Mouse (Mus musculus): ENCODE measurements at regions not wholly inside any gene's neighbourhood (a gene's known extent, or its start where the extent isn't known, plus 50 kb on each side); places are given as distances from the start of the nearest gene placed in this dataset.

DNA sequence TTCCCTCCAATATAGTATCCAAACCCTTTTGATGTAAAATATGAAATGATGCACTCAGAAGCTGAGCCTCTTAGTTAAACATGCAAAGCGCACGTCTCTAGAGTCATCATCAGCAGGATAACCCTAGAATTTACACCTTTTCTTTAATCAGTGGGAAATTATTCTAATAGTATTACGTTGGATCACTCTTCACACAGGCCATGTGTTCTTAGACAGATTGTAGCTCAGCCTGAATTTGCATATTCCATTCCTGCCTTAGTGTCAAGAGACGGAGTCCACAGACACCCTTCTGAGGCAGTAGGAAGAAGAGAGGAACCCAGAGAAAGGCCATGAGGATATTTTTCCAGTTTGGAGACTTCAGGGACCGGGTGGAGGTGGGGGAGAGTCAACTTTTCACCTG lies 125.0 kb downstream of the Gm45692 start:
- Histone ChIP-seq H3K27me3 (ENCODE audit: insufficient read depth, low read length) (no peaks in the 10 kb centered on the region), H3K9me3 (ENCODE audit: low read length) (no peaks in the 10 kb centered on the region), H3K9ac (replicated peaks) (no peak overlapping the region), H3K4me2 (ENCODE audit: low read depth, low read length) (no peak overlapping the region), H3K27ac (ENCODE audit: low read depth) (no peak overlapping the region), H3K4me1 (ENCODE audit: insufficient read depth) (no peaks in the 10 kb centered on the region), H3K4me3 (ENCODE audit: low read depth, low read length) (no peak overlapping the region), H3K36me3 (replicated peaks; ENCODE audit: insufficient read depth, low read length) (no peaks in the 10 kb centered on the region)
- WGBS (ENCODE audit: insufficient replicate concordance) = 70% methylated on average over 5 of the region's 5 CpGs
- DNase-seq = no peak
- no peak for ATAC-seq
- no peak for TF ChIP-seq EP300 (IDR thresholded peaks at IDR 0.05; ENCODE audit: low read depth)
- no peak for TF ChIP-seq CTCF (IDR thresholded peaks at IDR 0.05; ENCODE audit: low read depth)

DNA sequence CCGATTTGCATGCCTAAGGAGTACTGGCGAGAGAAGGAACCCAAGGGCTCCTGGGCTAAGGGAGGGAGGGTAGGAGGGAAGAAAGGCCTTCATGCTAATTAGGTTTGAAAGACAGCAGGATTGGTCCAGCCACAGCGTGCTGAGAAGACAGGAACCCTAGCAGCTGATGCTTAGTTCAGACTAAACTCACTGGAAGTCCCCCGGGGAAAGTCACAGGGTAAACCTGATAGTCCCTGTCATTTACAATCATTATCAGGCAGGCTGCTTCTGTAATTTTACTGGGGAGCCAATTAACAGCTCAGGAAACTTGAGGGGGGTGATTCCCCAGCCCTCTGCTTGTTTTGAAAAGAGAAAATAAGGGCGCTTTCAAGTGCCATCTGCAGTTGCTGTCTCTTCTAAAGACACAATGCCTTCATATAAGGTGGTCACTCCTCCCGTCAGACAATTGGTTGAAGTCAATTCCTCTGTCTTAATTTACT lies 135.9 kb downstream of the Gm45692 start:
- no peak overlapping the region for H3K27ac ChIP-seq (ENCODE audit: low read depth)
- no peaks in the 10 kb centered on the region for H3K27me3 ChIP-seq (ENCODE audit: insufficient read depth, low read length)
- ATAC-seq (no peak), DNase-seq (no peak)
- TF ChIP-seq EP300 (IDR thresholded peaks at IDR 0.05; ENCODE audit: low read depth) (no peak), CTCF (IDR thresholded peaks at IDR 0.05; ENCODE audit: low read depth) (no peak)
- H3K4me1 ChIP-seq (ENCODE audit: insufficient read depth) = no peaks in the 10 kb centered on the region
- H3K4me3 ChIP-seq (ENCODE audit: low read depth, low read length) = no peak overlapping the region
- no peak overlapping the region for H3K4me2 ChIP-seq (ENCODE audit: low read depth, low read length)
- no peak overlapping the region for H3K9ac ChIP-seq (replicated peaks)
- H3K9me3 ChIP-seq (ENCODE audit: low read length) = peaks cover 8% of the 10 kb centered on the region; the same call in 1 of the 2 replicates
- no peaks in the 10 kb centered on the region for H3K36me3 ChIP-seq (replicated peaks; ENCODE audit: insufficient read depth, low read length)
- 41% methylated on average over 6 of the region's 6 CpGs for WGBS (ENCODE audit: insufficient replicate concordance)

DNA sequence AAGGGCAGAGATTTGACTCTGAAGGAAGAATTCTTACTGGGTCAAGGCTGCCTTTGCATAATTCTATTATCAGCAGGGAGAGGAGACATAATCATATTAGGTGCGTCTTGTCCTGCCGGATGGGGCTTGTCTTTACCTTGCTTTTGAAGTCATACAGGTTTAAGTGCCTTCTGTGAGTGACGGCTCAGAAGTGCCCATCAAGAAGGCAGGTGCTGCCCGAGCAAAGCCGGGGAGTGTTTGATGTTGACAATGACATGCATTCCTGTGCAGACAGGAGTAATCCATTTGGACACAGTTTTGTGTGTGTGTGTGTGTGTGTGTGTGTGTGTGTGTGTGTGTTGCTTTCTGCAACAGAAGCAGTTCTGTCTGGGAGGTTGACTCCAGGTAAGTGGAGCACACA lies 141.0 kb downstream of the Gm45692 start:
- no peak overlapping the region for H3K4me2 ChIP-seq (ENCODE audit: low read depth, low read length)
- TF ChIP-seq CTCF (IDR thresholded peaks at IDR 0.05; ENCODE audit: low read depth) = no peak
- no peak for ATAC-seq
- H3K9ac ChIP-seq (replicated peaks) = no peak overlapping the region
- H3K4me1 ChIP-seq (ENCODE audit: insufficient read depth) = no peaks in the 10 kb centered on the region
- no peaks in the 10 kb centered on the region for H3K36me3 ChIP-seq (replicated peaks; ENCODE audit: insufficient read depth, low read length)
- H3K9me3 ChIP-seq (ENCODE audit: low read length) = no peaks in the 10 kb centered on the region
- no peaks in the 10 kb centered on the region for H3K27me3 ChIP-seq (ENCODE audit: insufficient read depth, low read length)
- no peak for DNase-seq
- H3K4me3 ChIP-seq (ENCODE audit: low read depth, low read length) = no peak overlapping the region
- no peak overlapping the region for H3K27ac ChIP-seq (ENCODE audit: low read depth)
- WGBS (ENCODE audit: insufficient replicate concordance) = 51% methylated on average over 5 of the region's 5 CpGs

DNA sequence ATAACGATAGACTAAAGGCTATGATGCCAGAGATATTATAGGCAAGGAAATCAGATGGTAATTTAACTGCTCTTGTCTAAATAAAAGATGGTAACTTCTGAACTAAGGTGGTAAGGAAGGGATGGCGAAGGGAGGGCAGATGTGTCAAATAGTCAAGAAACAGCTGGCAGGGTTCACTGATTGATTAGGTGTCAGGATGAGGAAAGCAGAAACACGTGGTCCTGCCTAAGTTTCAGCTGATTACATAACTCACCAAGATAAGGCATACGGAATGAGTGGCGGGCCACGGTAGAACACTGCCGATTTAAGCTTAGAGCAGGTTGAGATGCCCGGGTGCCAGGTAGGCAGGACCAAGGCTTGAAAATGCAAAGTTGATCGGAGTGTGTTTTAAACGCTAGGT lies 143.2 kb downstream of the Gm45692 start:
- no peaks in the 10 kb centered on the region for H3K9me3 ChIP-seq (ENCODE audit: low read length)
- no peaks in the 10 kb centered on the region for H3K27me3 ChIP-seq (ENCODE audit: insufficient read depth, low read length)
- H3K4me1 ChIP-seq (ENCODE audit: insufficient read depth) = no peaks in the 10 kb centered on the region
- no peak overlapping the region for H3K27ac ChIP-seq (ENCODE audit: low read depth)
- DNase-seq (no peak), ATAC-seq (no peak)
- no peak overlapping the region for H3K9ac ChIP-seq (replicated peaks)
- H3K4me3 ChIP-seq (ENCODE audit: low read depth, low read length) = no peak overlapping the region
- no peak overlapping the region for H3K4me2 ChIP-seq (ENCODE audit: low read depth, low read length)
- TF ChIP-seq CTCF (IDR thresholded peaks at IDR 0.05; ENCODE audit: low read depth) (no peak), EP300 (IDR thresholded peaks at IDR 0.05; ENCODE audit: low read depth) (no peak)
- WGBS (ENCODE audit: insufficient replicate concordance) = 66% methylated on average over 10 of the region's 10 CpGs
- no peaks in the 10 kb centered on the region for H3K36me3 ChIP-seq (replicated peaks; ENCODE audit: insufficient read depth, low read length)

DNA sequence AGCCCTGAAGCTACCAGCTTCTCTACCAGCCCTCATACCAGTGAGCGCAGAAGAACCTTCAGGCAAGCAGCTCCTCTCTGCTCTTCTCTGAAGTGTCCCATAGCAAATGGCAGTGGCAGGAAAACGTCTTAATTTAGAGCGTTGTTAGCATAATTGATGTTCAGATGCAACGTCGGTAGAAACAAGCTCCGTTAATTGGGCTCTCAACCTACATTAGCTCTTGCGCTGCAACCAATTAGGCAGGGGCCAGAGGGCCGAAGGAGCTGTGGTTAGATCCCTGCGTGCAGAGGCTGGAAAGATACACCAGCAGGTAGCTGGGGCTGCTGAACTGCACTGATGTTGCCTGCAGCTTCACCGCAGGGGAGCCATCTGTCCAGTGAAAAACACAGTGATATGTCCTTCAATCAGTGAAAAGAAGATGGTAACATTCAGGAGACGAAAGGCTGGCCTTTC lies 145.6 kb downstream of the Gm45692 start:
- no peak for ATAC-seq
- 66% methylated on average over 11 of the region's 11 CpGs for WGBS (ENCODE audit: insufficient replicate concordance)
- TF ChIP-seq CTCF (IDR thresholded peaks at IDR 0.05; ENCODE audit: low read depth) = no peak
- Histone ChIP-seq H3K4me1 (ENCODE audit: insufficient read depth) (no peaks in the 10 kb centered on the region), H3K27me3 (ENCODE audit: insufficient read depth, low read length) (no peaks in the 10 kb centered on the region), H3K9ac (replicated peaks) (no peak overlapping the region), H3K9me3 (ENCODE audit: low read length) (no peaks in the 10 kb centered on the region), H3K27ac (ENCODE audit: low read depth) (no peak overlapping the region), H3K4me3 (ENCODE audit: low read depth, low read length) (no peak overlapping the region), H3K4me2 (ENCODE audit: low read depth, low read length) (no peak overlapping the region), H3K36me3 (replicated peaks; ENCODE audit: insufficient read depth, low read length) (no peaks in the 10 kb centered on the region)
- DNase-seq = no peak

DNA sequence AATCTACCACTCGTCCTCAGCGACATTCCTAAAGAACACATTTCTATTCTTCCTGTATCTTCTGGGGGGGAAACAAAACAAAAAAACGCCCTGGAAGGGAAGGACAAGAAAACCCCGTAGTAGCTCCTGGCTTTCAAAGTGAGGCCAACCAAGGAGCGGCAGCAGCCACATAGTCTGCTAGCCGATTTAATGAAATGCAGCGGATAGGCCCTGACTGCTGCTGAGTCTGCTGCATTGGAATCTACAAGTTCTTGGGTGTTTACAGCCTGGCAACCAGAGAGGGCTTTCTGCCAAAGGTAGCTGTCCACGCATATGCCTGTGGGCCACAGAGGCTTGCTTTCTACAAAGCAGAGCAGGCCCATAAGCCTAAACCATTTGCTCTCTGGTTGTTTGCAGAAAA lies 146.0 kb downstream of the Gm45692 start:
- H3K9me3 ChIP-seq (ENCODE audit: low read length) = no peaks in the 10 kb centered on the region
- no peaks in the 10 kb centered on the region for H3K27me3 ChIP-seq (ENCODE audit: insufficient read depth, low read length)
- no peak overlapping the region for H3K27ac ChIP-seq (ENCODE audit: low read depth)
- H3K4me3 ChIP-seq (ENCODE audit: low read depth, low read length) = no peak overlapping the region
- no peak overlapping the region for H3K9ac ChIP-seq (replicated peaks)
- no peak for DNase-seq
- no peak for TF ChIP-seq EP300 (IDR thresholded peaks at IDR 0.05; ENCODE audit: low read depth)
- no peak for TF ChIP-seq CTCF (IDR thresholded peaks at IDR 0.05; ENCODE audit: low read depth)
- H3K4me1 ChIP-seq (ENCODE audit: insufficient read depth) = no peaks in the 10 kb centered on the region
- ATAC-seq = no peak
- 68% methylated on average over 8 of the region's 8 CpGs for WGBS (ENCODE audit: insufficient replicate concordance)
- H3K36me3 ChIP-seq (replicated peaks; ENCODE audit: insufficient read depth, low read length) = no peaks in the 10 kb centered on the region
- no peak overlapping the region for H3K4me2 ChIP-seq (ENCODE audit: low read depth, low read length)

DNA sequence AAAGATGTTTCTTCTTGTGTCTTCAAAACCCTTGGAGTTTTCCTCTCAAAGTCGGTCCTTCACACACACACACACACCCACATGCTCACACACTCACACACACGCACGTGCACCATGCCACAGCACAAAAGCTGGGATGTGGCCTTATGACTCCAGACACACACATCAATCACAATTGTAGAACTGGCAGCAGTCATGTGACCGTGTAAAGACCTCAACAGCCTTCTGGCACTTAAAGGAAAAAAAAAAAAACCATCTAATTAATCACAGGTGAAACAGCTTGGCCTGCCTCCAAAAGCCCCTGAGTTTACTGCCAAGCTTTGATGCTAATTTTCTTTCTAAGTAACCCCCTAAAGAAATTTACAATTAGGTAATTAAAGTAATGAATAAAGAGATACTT lies 147.1 kb downstream of the Gm45692 start:
- TF ChIP-seq CTCF (IDR thresholded peaks at IDR 0.05; ENCODE audit: low read depth) (no peak), EP300 (IDR thresholded peaks at IDR 0.05; ENCODE audit: low read depth) (no peak)
- Histone ChIP-seq H3K9ac (replicated peaks) (no peak overlapping the region), H3K36me3 (replicated peaks; ENCODE audit: insufficient read depth, low read length) (no peaks in the 10 kb centered on the region), H3K4me2 (ENCODE audit: low read depth, low read length) (no peak overlapping the region), H3K27ac (ENCODE audit: low read depth) (no peak overlapping the region), H3K9me3 (ENCODE audit: low read length) (no peaks in the 10 kb centered on the region), H3K27me3 (ENCODE audit: insufficient read depth, low read length) (no peaks in the 10 kb centered on the region), H3K4me3 (ENCODE audit: low read depth, low read length) (no peak overlapping the region), H3K4me1 (ENCODE audit: insufficient read depth) (no peaks in the 10 kb centered on the region)
- WGBS (ENCODE audit: insufficient replicate concordance) = 68% methylated on average over 4 of the region's 4 CpGs
- ATAC-seq (no peak), DNase-seq (no peak)
